Mouse (Mus musculus): ENCODE measurements around the gene Sf3a2.

The Sf3a2 gene

DNA sequence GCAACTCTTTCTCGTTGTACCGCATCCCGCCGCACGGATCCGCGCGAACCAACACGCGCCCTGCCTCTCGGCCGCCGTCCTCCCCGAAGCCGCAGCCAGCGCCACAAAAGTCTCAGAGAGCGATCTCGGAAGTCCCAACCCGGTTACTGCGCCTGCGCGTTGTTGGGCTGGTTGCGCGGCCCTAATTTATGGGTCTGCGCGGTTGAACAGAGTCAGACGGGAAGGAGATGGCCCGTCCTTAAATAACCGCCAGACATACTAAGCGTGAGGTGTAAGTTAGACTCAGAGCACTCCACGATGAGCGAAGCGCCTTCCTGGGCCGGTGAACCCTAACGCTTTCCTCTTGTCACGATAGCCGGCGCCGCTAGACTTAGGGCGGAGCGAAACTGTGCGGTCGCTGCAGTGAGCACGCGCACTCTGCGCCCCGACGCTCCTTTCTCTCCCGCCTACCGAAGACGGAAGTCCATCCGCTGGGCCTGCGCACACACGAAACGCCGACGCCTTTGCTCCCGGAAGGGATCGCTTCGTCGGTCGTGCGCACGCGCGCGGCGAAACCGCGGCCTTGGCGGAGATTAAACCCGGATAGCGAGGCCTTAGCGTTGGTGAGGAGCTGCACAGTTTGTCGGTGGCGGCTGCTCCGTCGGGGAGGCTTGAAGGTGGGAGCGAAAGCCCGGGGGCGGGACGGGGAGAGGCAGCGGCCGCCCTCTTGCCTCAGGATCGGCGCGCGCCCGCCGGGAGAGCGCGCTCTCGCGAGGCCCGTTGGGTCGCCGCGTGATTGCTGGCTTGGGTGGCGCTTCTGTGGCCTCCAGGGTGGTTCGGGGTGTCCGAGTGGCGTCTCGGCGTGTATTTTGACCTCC, at the start of gene Sf3a2, which contains the start of gene Plekhj1:
Gene Sf3a2 (plus strand): TSS at position 49 of the 857 bp plus-strand sequence.
Gene Plekhj1 (minus strand): TSS at position 477 of the 857 bp plus-strand sequence.
- peak; percentile 93 to 96 for DNase-seq (ENCODE audit: low read depth in 2 of 2, low spot score in 2 of 2)

DNA sequence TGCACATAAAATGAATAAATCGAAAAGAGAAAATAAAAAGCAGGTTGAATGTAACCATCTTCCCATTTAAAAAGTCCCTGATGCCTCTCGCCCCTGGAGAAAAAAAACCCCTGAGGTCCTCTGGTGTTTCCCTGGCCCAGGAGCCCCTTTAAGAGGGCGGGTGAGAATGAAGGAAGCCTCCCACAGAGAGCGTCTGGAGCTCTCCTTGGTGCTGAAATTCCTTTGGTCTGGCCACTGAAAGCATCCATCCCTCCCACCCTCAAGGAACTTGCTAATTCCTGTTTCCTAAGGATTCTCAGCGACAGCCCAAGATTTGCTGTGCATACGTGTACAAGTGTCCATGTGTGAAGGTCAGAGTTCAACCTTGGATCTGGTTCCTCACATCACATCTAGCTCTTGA, 49.4 kb upstream of the Sf3a2 start:
- no peak for DNase-seq (ENCODE audit: low read depth in 2 of 2, low spot score in 2 of 2)

- peak in 1 of 2 experiments; percentile 43 for DNase-seq (ENCODE audit: low read depth in 2 of 2, low spot score in 2 of 2)
Observed at GRCm38 (mm10) chr10:80751188-80751832, 46.7 kb upstream of the Sf3a2 start.

DNA sequence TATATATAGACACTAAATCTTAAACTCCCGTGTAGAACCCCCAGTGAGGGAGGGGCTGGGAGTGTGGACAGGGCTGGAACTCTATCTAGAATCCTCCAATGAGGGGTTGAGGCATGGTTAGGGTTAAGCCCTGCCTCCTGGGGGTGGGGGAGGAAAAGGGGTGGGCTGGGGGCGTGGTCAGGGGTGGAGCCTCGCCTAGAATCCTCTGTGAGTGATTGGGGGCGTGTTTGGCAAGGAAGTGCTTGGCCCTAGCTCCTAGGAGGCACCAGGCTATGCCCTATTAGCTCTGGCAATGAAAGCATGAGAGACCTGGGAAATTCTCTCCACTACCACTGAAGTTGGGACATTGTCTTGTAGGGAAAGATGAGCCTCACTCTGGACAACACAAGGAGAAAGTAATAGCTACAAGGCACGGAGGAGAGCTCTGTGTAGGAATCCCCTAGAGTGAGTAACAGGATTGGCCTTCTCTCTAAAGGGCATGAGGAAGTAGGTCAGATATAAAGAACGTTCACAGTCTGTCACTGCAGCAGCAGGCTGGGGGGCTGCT, 45.8 kb upstream of the Sf3a2 start:
- DNase-seq (ENCODE audit: low read depth in 2 of 2, low spot score in 2 of 2): no peak

DNA sequence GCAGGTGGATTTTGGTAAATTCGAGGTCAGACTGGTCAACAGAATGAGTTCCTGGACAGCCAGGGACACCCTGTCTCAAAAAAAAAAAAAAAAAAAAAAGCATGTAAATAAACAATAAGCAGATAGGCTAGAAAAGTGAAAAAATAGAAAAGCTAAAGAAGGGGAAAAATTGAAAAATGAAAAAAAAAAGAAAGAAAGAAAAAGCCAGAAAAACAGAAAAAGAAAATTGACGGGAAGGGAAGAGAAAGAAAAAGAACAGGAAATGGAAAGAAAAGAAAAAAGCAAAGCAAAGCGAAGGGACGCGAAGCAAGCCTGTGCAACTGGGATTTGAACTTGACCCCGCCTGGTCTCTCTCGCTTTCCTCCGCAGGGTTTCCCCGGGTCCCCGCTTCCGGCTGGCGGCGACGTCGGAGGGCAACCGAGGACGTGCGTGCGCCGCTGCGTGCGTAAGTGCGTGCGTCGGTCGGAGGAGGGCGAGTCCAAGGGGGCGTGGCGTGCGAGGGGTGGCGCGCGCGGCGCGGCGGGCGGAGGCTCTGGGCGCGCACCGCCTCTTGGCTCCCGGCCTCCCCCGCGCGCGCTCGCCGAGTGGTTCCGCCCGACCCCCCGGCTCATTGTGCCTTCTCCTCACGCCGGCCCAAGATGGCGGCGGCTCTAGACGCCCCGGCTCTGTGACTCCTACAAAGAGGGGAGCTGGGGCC, 43.3 kb upstream of the Sf3a2 start, which contains the start of gene Dot1l:
Gene Dot1l (plus strand): TSS at position 613 of the 697 bp plus-strand sequence.
- DNase-seq (ENCODE audit: low read depth in 2 of 2, low spot score in 2 of 2): peak; percentile 98 to 99

DNA sequence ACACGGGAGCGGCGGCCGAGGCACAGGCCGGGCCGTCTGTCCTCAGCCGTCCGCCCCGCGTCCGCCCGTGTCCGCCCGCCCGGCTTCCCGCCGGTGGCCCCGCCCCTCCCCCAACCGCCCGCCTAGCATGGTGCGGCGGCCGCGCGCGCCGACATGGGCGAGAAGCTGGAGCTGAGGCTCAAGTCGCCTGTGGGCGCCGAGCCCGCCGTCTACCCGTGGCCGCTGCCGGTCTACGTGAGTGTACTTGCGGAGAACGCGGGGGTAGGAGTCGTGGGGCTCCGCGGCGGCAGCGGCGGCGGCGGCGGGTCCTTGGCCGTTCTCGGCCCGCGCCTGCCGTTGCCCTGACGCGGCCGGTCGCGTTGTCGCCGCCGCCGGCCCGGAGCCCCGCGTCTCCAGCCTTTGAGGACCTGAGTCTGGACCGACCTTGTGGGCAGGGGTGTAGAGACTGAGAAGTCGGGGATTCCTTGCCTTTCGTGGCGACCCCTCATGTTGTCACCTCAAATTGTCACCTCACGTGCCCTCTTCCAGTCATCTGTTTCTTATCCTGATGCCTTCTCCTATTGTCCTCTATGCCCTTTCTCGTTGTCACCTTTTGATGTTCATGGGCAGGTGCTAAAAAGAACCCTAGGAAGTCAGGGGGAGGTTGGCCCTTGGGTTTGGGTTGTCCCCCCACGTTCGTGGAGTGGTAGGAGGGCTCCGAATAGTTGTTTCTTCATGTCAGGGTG, 42.5 kb upstream of the Sf3a2 start:
- no peak for DNase-seq (ENCODE audit: low read depth in 2 of 2, low spot score in 2 of 2)

GRCm38 (mm10) chr10:80756099-80756498, 41.9 kb upstream of the Sf3a2 start:
- DNase-seq (ENCODE audit: low read depth in 2 of 2, low spot score in 2 of 2): no peak

- DNase-seq (ENCODE audit: low read depth in 2 of 2, low spot score in 2 of 2): no peak
Observed at GRCm38 (mm10) chr10:80756509-80756908, 41.5 kb upstream of the Sf3a2 start.

DNA sequence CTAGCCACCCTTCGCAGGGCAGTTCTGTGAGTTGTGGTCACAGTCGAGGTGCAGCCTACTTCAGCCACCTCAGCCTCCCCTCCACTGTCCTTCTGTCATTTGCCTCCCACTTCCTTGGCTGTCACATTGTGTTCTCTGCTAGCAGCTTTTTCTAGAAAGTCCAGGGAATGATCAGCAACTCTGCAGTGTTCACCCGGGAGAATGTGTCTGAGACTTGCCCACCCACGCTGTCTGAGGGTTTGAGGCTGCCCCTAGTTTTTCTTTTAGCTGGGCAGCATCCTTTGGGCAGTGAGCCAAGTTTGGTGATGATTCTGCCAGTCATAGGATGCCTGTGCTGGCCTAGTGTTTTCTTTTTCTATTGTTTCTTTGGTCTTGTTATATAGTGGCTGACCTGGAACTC, 41.0 kb upstream of the Sf3a2 start:
- no peak for DNase-seq (ENCODE audit: low read depth in 2 of 2, low spot score in 2 of 2)

GRCm38 (mm10) chr10:80757717-80758116, 40.3 kb upstream of the Sf3a2 start:
- peak; percentile 42 to 70 for DNase-seq (ENCODE audit: low read depth in 2 of 2, low spot score in 2 of 2)

DNA sequence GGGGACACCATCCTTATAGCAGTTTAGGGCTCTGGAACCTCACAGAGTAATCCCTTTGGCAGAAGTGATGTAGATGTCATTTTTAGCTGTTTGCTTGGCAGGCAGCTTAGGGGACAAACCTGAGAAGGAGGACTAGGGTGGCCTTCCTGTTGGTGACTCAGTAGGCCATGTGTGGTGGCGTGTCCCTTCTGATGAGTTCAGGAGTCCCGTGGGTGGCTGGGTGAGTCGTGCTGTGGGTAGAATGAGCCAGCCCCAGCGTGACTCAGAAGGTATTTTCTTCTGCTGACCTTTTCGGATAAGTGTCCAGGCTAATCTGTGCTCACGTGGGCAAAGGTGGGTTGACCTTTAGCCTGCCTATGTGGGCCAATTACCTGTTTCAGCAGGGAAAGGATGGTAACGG, 39.3 kb upstream of the Sf3a2 start:
- no peak for DNase-seq (ENCODE audit: low read depth in 2 of 2, low spot score in 2 of 2)

DNA sequence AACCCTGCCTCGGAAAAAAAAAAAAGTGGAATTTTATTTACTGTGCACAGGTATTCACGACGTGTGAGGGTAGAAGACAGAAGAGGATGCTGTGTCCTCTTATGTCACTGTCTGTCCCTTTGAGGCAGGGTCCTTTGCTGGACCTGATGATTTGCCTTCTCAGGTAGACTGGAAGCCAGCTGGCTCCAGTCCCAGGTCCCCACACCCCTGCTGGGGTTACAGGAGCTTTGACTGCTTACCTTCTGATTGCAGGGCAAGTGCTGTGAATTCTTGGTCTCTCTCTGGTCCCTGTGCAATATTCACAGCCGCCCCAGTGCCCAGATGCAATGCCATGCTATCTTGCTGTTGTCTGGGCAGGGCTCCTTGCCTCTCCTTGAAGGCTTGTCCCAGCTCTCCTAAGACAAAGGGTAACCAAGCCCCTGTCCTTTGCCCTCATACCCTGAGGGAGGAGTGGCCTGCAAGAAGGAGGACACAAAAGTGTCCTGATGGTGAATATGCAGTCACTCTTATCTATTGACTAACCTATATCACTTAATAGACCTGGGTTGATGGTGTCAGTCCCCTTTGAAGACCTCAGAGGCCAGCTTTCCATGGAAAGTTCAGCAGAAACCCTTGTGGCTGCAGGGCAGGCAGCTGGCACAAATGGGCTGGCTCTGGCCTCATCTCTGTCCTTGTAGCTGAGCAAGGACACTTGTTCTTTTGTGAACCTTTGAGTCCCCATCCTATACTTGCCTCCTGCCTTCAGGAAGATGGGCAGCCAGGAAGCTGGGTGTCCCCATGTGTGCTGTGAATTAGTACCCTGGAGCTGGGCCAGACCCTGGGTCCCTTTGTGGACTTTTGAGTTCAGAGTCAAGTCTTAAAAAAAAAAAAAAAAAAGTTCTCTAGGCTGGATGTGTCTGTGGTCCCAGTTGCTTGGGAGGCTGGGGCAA, 37.1 kb upstream of the Sf3a2 start:
- no peak for DNase-seq (ENCODE audit: low read depth in 2 of 2, low spot score in 2 of 2)

GRCm38 (mm10) chr10:80761821-80762220, 36.2 kb upstream of the Sf3a2 start:
- DNase-seq (ENCODE audit: low read depth in 2 of 2, low spot score in 2 of 2): no peak

DNA sequence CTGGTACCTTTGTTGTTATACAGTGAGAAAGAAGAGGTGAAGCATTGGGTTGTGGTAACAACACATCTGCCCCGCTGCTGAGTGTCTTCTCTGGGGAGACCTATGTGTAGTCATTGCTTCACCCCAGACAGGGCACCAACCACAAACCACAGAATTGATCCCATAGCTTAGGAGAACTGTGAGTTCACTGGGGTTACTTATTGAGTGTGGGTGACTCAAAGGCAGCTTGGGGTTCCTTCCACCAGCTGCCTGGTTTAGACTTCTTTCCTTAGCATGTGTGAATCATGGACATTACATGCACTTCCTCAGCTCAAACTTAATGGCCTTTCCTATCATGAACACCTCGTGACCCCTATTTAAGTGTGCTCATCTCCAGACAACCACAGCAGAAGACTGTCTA, 34.5 kb upstream of the Sf3a2 start:
- DNase-seq (ENCODE audit: low read depth in 2 of 2, low spot score in 2 of 2): no peak

DNA sequence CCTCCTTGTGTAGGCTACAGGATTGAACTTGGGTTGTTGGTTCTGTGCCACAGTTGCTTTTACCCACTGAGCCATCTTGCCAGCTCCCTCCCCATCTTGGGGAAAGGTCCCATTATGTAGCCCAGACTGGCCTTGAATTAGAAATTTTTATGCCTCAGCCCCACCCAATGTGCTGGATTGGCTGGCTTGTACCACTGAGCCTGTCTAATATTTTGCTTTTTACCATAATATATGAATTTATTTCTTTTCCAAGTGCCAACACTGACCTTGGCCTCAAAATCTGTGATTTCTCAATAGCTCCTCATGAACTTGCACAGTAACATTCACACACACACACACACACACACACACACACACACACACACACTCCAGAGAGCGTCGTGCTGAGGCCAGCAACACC, 32.3 kb upstream of the Sf3a2 start:
- DNase-seq (ENCODE audit: low read depth in 2 of 2, low spot score in 2 of 2): no peak

DNA sequence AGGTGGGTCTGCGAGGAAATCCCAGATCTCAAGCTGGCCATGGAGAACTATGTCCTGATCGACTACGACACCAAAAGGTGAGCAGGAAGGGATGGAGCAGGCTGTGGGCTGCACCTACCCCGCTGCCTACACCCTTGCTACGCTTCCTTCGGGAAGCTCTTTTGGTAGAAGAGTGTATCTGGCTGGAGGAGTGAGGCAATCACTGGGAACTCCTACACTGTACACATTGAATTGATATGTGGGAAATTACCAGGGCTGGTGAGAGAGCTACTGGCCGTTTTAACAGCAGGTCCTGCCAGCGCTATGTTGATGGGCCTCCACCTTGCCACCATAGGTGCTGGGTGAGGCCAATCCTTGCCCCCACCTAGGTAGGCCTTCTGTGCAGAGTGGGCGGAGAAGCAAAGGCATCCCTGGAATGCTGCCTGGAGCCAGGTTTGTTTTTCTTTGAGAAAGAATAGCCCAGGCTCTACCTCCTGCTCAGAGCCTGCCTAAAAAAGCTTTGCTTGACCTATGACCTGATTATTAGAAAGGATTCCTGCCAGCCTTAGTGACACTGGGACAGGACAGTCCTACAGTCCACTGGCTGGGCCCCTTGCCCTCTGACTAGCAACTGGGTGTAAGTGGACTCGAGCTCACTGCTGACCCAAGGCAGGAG, 31.7 kb upstream of the Sf3a2 start:
- no peak for DNase-seq (ENCODE audit: low read depth in 2 of 2, low spot score in 2 of 2)

- DNase-seq (ENCODE audit: low read depth in 2 of 2, low spot score in 2 of 2): no peak
Observed at GRCm38 (mm10) chr10:80768365-80768764, 29.6 kb upstream of the Sf3a2 start.

DNA sequence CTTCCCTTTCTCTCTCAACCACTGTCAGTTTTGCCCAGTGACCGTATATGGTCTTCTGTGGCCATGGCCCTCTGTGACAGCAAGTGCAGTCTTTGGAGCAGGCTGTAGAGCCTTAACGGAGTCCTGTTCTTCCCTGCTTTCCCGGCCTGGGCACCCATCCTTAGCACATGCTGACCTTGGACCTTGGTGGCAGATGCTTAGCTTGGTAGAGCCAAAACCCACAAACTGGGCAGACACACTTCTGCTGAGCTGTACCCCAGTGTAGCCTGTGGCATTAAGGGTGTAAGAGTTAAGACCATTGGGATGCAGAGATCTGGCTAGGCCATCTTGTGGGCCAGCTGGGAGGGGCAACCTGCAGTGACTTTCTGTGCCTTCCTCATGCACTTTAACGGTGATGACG, 24.2 kb upstream of the Sf3a2 start:
- no peak for DNase-seq (ENCODE audit: low read depth in 2 of 2, low spot score in 2 of 2)

DNA sequence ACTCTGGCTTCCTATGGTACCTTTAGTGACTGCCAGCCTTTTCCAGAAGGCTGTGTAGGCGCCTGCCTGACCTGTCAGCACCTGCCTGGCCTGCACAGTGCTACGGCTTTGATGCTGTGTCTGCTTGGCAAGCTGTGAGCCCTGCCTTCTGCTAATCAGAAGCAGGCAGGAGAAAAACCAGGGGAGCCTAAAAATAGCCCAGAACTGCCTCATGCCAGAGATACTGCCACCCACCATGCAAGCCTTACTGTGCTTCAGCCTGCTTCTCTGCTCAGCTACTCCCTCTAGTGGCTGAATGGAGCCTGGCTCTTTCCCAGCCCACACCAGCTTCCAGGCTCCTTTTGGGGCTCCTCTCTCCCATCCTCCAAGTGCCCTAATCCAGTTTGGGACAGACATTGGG, 23.4 kb upstream of the Sf3a2 start:
- peak; percentile 60 to 69 for DNase-seq (ENCODE audit: low read depth in 2 of 2, low spot score in 2 of 2)

Measured in CD8-positive naive resting alpha-beta T cell, adult 2 months (primary cell).